Mouse (Mus musculus) MEL (cell line): ENCODE data around the gene Fam222a.

Experiments used
- CTCF ChIP-seq, 3 experiments: IDR thresholded peaks in 2 of 3; conservative IDR thresholded peaks in 1 of 3; 2 replicates each; pipeline ENCODE4 v1.5.1; 2011 to 2012; ENCODE audit warnings: low read length in 3 of 3, low read depth in 2 of 3, mild to moderate bottlenecking in 2 of 3, improper control_type of control experiment in 1 of 3, inconsistent platforms in 1 of 3, mixed read lengths in 1 of 3, moderate library complexity in 1 of 3; ENCODE audit not compliant: control insufficient read depth in 1 of 3, insufficient read depth in 1 of 3, poor library complexity in 1 of 3, severe bottlenecking in 1 of 3
- EP300 ChIP-seq, 2 experiments: IDR thresholded peaks; 2 replicates each; pipeline ENCODE4 v1.6.1; 2011; ENCODE audit warnings: improper control_type of control experiment in 2 of 2, low read length in 2 of 2, low read depth in 1 of 2, mild to moderate bottlenecking in 1 of 2
- GATA1 ChIP-seq: IDR thresholded peaks from 2 replicates; pipeline ENCODE4 v1.6.1; 2011; ENCODE audit warnings: low read depth, low read length, improper control_type of control experiment
- POLR2A ChIP-seq, 2 experiments: IDR thresholded peaks; 2 replicates each; pipeline ENCODE4 v1.6.1; 2011 to 2012; ENCODE audit warnings: low read length in 2 of 2, mild to moderate bottlenecking in 2 of 2, control low read depth in 1 of 2, improper control_type of control experiment in 1 of 2, low read depth in 1 of 2, moderate library complexity in 1 of 2; ENCODE audit not compliant: control insufficient read depth in 1 of 2, insufficient read depth in 1 of 2, poor library complexity in 1 of 2
- SIN3A ChIP-seq: IDR thresholded peaks from 2 replicates; pipeline ENCODE4 v1.6.1; 2012; ENCODE audit warnings: low read length, improper control_type of control experiment, inconsistent platforms
- TAL1 ChIP-seq: IDR thresholded peaks from 2 replicates; pipeline ENCODE4 v1.6.1; 2012; ENCODE audit warnings: mild to moderate bottlenecking, inconsistent platforms, low read length, moderate library complexity, mixed read lengths
- USF1 ChIP-seq: IDR thresholded peaks from 2 replicates; pipeline ENCODE4 v1.6.1; 2014; ENCODE audit warnings: low read depth, mild to moderate bottlenecking, inconsistent platforms, low read length, improper control_type of control experiment, moderate library complexity

DNA sequence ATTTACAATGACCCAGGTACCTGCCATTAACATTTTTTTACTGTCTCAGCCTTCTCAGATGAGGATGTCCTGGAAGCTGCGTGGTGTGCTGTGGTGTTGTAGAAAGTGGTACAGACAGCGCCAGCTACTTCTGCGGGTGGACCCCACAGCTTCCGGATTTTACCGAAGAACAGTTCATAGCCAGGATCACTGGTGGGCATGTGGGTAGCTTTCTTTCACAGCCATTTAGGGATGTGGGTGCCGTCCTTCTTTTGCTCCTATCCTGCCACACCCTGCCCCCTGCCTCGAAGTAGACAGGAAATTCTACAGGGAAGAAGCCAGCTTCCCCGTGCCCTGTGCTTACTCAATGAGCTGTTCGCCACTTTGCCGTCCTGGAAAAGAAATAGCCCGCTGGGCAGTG, 11.7 kb upstream of the Fam222a start:
- TF ChIP-seq SIN3A (no peak), USF1 (no peak), TAL1 (no peak), CTCF (IDR thresholded peaks at IDR 0.05 in 2 of 3, conservative IDR thresholded peaks at IDR 0.05 in 1 of 3; ENCODE audit: control insufficient read depth in 1 of 3, insufficient read depth in 1 of 3, low read depth in 2 of 3, low read length in 3 of 3, poor library complexity in 1 of 3, severe bottlenecking in 1 of 3) (no peak), GATA1 (no peak), EP300 (IDR thresholded peaks at IDR 0.05; ENCODE audit: low read depth in 1 of 2, low read length in 2 of 2) (no peak), POLR2A (IDR thresholded peaks at IDR 0.05; ENCODE audit: control insufficient read depth in 1 of 2, insufficient read depth in 1 of 2, low read depth in 1 of 2, low read length in 2 of 2, poor library complexity in 1 of 2) (no peak)
